In genomic region chr14:54236881-54237280, GRCm38 (mm10) we compare ENCODE assay signal across 23 mouse cellular contexts. TPM values are rescaled to one million over a fixed set of nuclear protein-coding genes. Genes with fewer than 3 reads are reported as not detected.
"Had no signal": no experiment of that assay in that cellular context is flagged by ENCODE, and none has a peak within 500 bp of the region (broad histone marks: within the 10 kb centered on the region; RNA-seq: fewer than 3 reads in every experiment).

No protein-coding gene starts in this region.

- H3K4me3 ChIP-seq: limb, embryonic 15.5 days; liver, embryonic 12.5 days; midbrain, embryonic 13.5 days; myocyte; neural tube, embryonic 15.5 days had no signal

- H3K27ac ChIP-seq: kidney, postnatal 0 days; limb, embryonic 15.5 days; liver, embryonic 12.5 days; midbrain, embryonic 13.5 days; neural tube, embryonic 15.5 days had no signal

- H3K27me3 ChIP-seq: limb, embryonic 15.5 days; liver, embryonic 12.5 days; midbrain, embryonic 13.5 days; neural tube, embryonic 15.5 days had no signal

- DNase-seq: kidney, adult 9 months; kidney, postnatal 36 days; layer of hippocampus, adult 9-11 months; layer of hippocampus, postnatal 36 days; lung, embryonic 14.5 days; lung, postnatal 14 days; right cerebral cortex, adult 18-20 months; right cerebral cortex, postnatal 25 days had no signal

RNA-seq across cellular contexts. Expression of gene Olfr49, which starts 47.9 kb away (rescaled TPM):
- total RNA-seq: layer of hippocampus, adult 18-20 months; layer of hippocampus, postnatal 36 days; left cerebral cortex, adult 8-10 months; left cerebral cortex, postnatal 25 days; megakaryocyte-erythroid progenitor cell, adult 5-6 weeks had no signal
- polyA plus RNA-seq: kidney, postnatal 0 days; limb, embryonic 11.5 days; limb, embryonic 15.5 days; liver, embryonic 12.5 days; liver, embryonic 16.5 days; lung, embryonic 14.5 days; midbrain, embryonic 13.5 days; myocyte; neural tube, embryonic 11.5 days; neural tube, embryonic 15.5 days; small intestine, adult 2 months; stomach, embryonic 16.5 days had no signal
